Mouse (Mus musculus): ENCODE measurements around the gene Srebf2. TPM values are rescaled to one million over a fixed set of nuclear protein-coding genes. Genes with fewer than 3 reads are reported as not detected.
"Not testable (repeated sequence)": the region's sequence is repeated elsewhere in the genome, so short reads cannot be mapped to it uniquely, and the experiment has no call there.

The Srebf2 gene
- polyA plus RNA-seq, 1 experiment from 2014 or later, result 276 TPM

GRCm38 (mm10) chr15:82243311-82243710, 96.3 kb downstream of the Srebf2 start:
- Histone ChIP-seq H3K9me3 (no peaks in the 10 kb centered on the region), H3K4me1 (peaks cover 6% of the 10 kb centered on the region), H3K4me2 (replicated peaks) (peak overlapping the region; percentile 88), H3K4me3 (peak overlapping the region; percentile 74), H3K9ac (replicated peaks) (peak overlapping the region; percentile 69), H3K27ac (replicated peaks) (no peak overlapping the region), H3K27me3 (no peaks in the 10 kb centered on the region), H3K36me3 (0 out of 2 replicates have a peak, but pooled peaks cover 2% of the 10 kb centered on the region)
- no peak for ATAC-seq (ENCODE audit: low FRiP score, low read depth)
- 85% methylated on average over 3 of the region's 3 CpGs for WGBS

GRCm38 (mm10) chr15:82243742-82244114, 96.7 kb downstream of the Srebf2 start:
- Histone ChIP-seq H3K4me2 (replicated peaks) (peak overlapping the region; percentile 88), H3K27me3 (no peaks in the 10 kb centered on the region), H3K27ac (replicated peaks) (peak overlapping the region; percentile 46; the same call in 1 of the 2 replicates), H3K4me1 (peaks cover 6% of the 10 kb centered on the region), H3K36me3 (no peaks in the 10 kb centered on the region), H3K9me3 (no peaks in the 10 kb centered on the region), H3K9ac (replicated peaks) (peak overlapping the region; percentile 69), H3K4me3 (peak overlapping the region; percentile 74)
- 9% methylated on average over 12 of the region's 12 CpGs for WGBS
- no peak; the same call in 1 of the 2 replicates for ATAC-seq (ENCODE audit: low FRiP score, low read depth)

- Histone ChIP-seq H3K9ac (replicated peaks) (peak within 1 kb of the TSS; percentile 69), H3K9me3 (no peaks in the 10 kb centered on the region), H3K4me2 (replicated peaks) (peak within 1 kb of the TSS; percentile 88), H3K36me3 (no peaks in the 10 kb centered on the region), H3K27ac (replicated peaks) (peak within 1 kb of the TSS; percentile 88), H3K4me1 (peaks cover 6% of the 10 kb centered on the region), H3K27me3 (no peaks in the 10 kb centered on the region), H3K4me3 (peak within 1 kb of the TSS; percentile 74)
- under 1% methylated on average over 65 of the region's 65 CpGs for WGBS
- ATAC-seq (ENCODE audit: low FRiP score, low read depth), result peak; percentile 97
These were observed 97.3 kb downstream of the Srebf2 start, which contains the start of gene Cenpm for GRCm38 (mm10) chr15:82244115-82244804. Gene Cenpm, minus strand, starts transcription at chr15:82244748.

GRCm38 (mm10) chr15:82244805-82245161, 97.8 kb downstream of the Srebf2 start:
- peak overlapping the region; percentile 69 for H3K9ac ChIP-seq (replicated peaks)
- H3K27ac ChIP-seq (replicated peaks), result peak overlapping the region; percentile 88
- not testable (repeated sequence) for H3K27me3 ChIP-seq; H3K9me3 ChIP-seq; H3K36me3 ChIP-seq; H3K4me1 ChIP-seq; ATAC-seq (ENCODE audit: low FRiP score, low read depth)
- peak overlapping the region; percentile 74 for H3K4me3 ChIP-seq
- 24% methylated on average over 9 of the region's 9 CpGs for WGBS
- H3K4me2 ChIP-seq (replicated peaks), result peak overlapping the region; percentile 88

GRCm38 (mm10) chr15:82247131-82247776, 100.3 kb downstream of the Srebf2 start:
- no peak overlapping the region for H3K27ac ChIP-seq (replicated peaks)
- no peak overlapping the region for H3K9ac ChIP-seq (replicated peaks)
- H3K4me3 ChIP-seq, result no peak overlapping the region
- no peaks in the 10 kb centered on the region for H3K9me3 ChIP-seq
- H3K4me1 ChIP-seq, result peaks cover 6% of the 10 kb centered on the region
- no peaks in the 10 kb centered on the region for H3K27me3 ChIP-seq
- no peaks in the 10 kb centered on the region for H3K36me3 ChIP-seq
- H3K4me2 ChIP-seq (replicated peaks), result no peak overlapping the region
- WGBS, result 78% methylated on average over 3 of the region's 3 CpGs
- ATAC-seq (ENCODE audit: low FRiP score, low read depth), result no peak

- Histone ChIP-seq H3K36me3 (no peaks in the 10 kb centered on the region), H3K27me3 (no peaks in the 10 kb centered on the region), H3K9me3 (no peaks in the 10 kb centered on the region), H3K9ac (replicated peaks) (no peak overlapping the region), H3K27ac (replicated peaks) (no peak overlapping the region), H3K4me3 (no peak overlapping the region), H3K4me2 (replicated peaks) (no peak overlapping the region), H3K4me1 (peaks cover 17% of the 10 kb centered on the region)
- WGBS, result 95% methylated on average over 3 of the region's 3 CpGs
- ATAC-seq (ENCODE audit: low FRiP score, low read depth), result no peak
These were observed 104.6 kb downstream of the Srebf2 start for GRCm38 (mm10) chr15:82251579-82251978.

- no peaks in the 10 kb centered on the region for H3K9me3 ChIP-seq
- WGBS, result 91% methylated on average over 6 of the region's 6 CpGs
These were observed 105.1 kb downstream of the Srebf2 start, which contains the start of gene 1500009C09Rik for GRCm38 (mm10) chr15:82252097-82252496. Gene 1500009C09Rik, plus strand, starts transcription at chr15:82252397.

More at GRCm38 (mm10) chr15:82252097-82252496, 105.1 kb downstream of the Srebf2 start, which contains the start of gene 1500009C09Rik:
- no peak within 1 kb of the TSS for H3K4me3 ChIP-seq
- peaks cover 22% of the 10 kb centered on the region for H3K4me1 ChIP-seq
- H3K36me3 ChIP-seq, result no peaks in the 10 kb centered on the region
- no peaks in the 10 kb centered on the region for H3K27me3 ChIP-seq
- no peak within 1 kb of the TSS for H3K4me2 ChIP-seq (replicated peaks)
- ATAC-seq (ENCODE audit: low FRiP score, low read depth), result no peak
- no peak within 1 kb of the TSS for H3K27ac ChIP-seq (replicated peaks)
- no peak within 1 kb of the TSS for H3K9ac ChIP-seq (replicated peaks)

MicroRNAs within 50 kb of the gene (microRNA counts, 519-probe panel; counts per million panel counts)
- microRNA mmu-miR-33, result 4,443 counts per million, percentile 31 among the panel's probes with 10 or more counts

Small RNA genes within 50 kb of the gene (microRNA-seq; reads per million reads assigned to microRNA genes)
- 143 reads per million, percentile 57 among the genes with 10 or more reads in this experiment for gene Mir33

Other genes starting within 250 kb of the Srebf2 start
- gene Polr3h, start 220.9 kb upstream of the Srebf2 start, polyA plus RNA-seq (2016; fragmentation: Nextera tagmentation; extraction: Ambion mirVana), result 60.8 and 71.6 TPM in 2 replicates
- 38.0 and 40.2 TPM in 2 replicates for gene Csdc2, start 210.4 kb upstream of the Srebf2 start, polyA plus RNA-seq (2016; fragmentation: Nextera tagmentation; extraction: Ambion mirVana)
- 26.6 and 30.4 TPM in 2 replicates for gene Pmm1, start 186.3 kb upstream of the Srebf2 start, polyA plus RNA-seq (2016; fragmentation: Nextera tagmentation; extraction: Ambion mirVana)
- gene 1700029P11Rik, start 166.6 kb upstream of the Srebf2 start, polyA plus RNA-seq (2016; fragmentation: Nextera tagmentation; extraction: Ambion mirVana), result not detected in 2 replicates
- 50.2 and 50.5 TPM in 2 replicates for gene Xrcc6, start 159.3 kb upstream of the Srebf2 start, polyA plus RNA-seq (2016; fragmentation: Nextera tagmentation; extraction: Ambion mirVana)
- gene Desi1, start 113.3 kb upstream of the Srebf2 start, polyA plus RNA-seq (2016; fragmentation: Nextera tagmentation; extraction: Ambion mirVana), result 39.9 and 43.0 TPM in 2 replicates
- 183 and 196 TPM in 2 replicates for gene Snu13, start 99.6 kb upstream of the Srebf2 start, polyA plus RNA-seq (2016; fragmentation: Nextera tagmentation; extraction: Ambion mirVana)
- gene 4930407I10Rik, start 88.0 kb upstream of the Srebf2 start, polyA plus RNA-seq (2016; fragmentation: Nextera tagmentation; extraction: Ambion mirVana), result not detected in 2 replicates
- 0.05 and 0.08 TPM in 2 replicates for gene Mei1, start 77.2 kb upstream of the Srebf2 start, polyA plus RNA-seq (2016; fragmentation: Nextera tagmentation; extraction: Ambion mirVana)
- gene Ccdc134, start 19.3 kb upstream of the Srebf2 start, polyA plus RNA-seq (2016; fragmentation: Nextera tagmentation; extraction: Ambion mirVana), result 17.3 and 18.3 TPM in 2 replicates
- 0.73 and 0.80 TPM in 2 replicates for gene Shisa8, start 65.6 kb downstream of the Srebf2 start, polyA plus RNA-seq (2016; fragmentation: Nextera tagmentation; extraction: Ambion mirVana)
- 0.37 TPM in 1 of 2 replicates, not detected in the other for gene Tnfrsf13c, start 77.2 kb downstream of the Srebf2 start, polyA plus RNA-seq (2016; fragmentation: Nextera tagmentation; extraction: Ambion mirVana)
- gene Cenpm, start 97.6 kb downstream of the Srebf2 start, polyA plus RNA-seq (2016; fragmentation: Nextera tagmentation; extraction: Ambion mirVana), result 60.1 and 61.9 TPM in 2 replicates
- gene 1500009C09Rik, start 105.2 kb downstream of the Srebf2 start, polyA plus RNA-seq (2016; fragmentation: Nextera tagmentation; extraction: Ambion mirVana), result 2.6 and 3.3 TPM in 2 replicates
- gene Sept3, start 127.7 kb downstream of the Srebf2 start, polyA plus RNA-seq (2016; fragmentation: Nextera tagmentation; extraction: Ambion mirVana), result 237 and 291 TPM in 2 replicates
- gene Wbp2nl, start 151.8 kb downstream of the Srebf2 start, polyA plus RNA-seq (2016; fragmentation: Nextera tagmentation; extraction: Ambion mirVana), result 0.13 TPM in 1 of 2 replicates, not detected in the other
- gene Naga, start 191.7 kb downstream of the Srebf2 start, polyA plus RNA-seq (2016; fragmentation: Nextera tagmentation; extraction: Ambion mirVana), result 24.0 and 24.9 TPM in 2 replicates
- gene Pheta2, start 191.8 kb downstream of the Srebf2 start, polyA plus RNA-seq (2016; fragmentation: Nextera tagmentation; extraction: Ambion mirVana), result 3.3 and 4.1 TPM in 2 replicates
- gene Smdt1, start 191.8 kb downstream of the Srebf2 start, polyA plus RNA-seq (2016; fragmentation: Nextera tagmentation; extraction: Ambion mirVana), result 248 and 261 TPM in 2 replicates
- gene Ndufa6, start 207.1 kb downstream of the Srebf2 start, polyA plus RNA-seq (2016; fragmentation: Nextera tagmentation; extraction: Ambion mirVana), result 277 and 315 TPM in 2 replicates
- 2.3 and 2.8 TPM in 2 replicates for gene Cyp2d22, start 233.1 kb downstream of the Srebf2 start, polyA plus RNA-seq (2016; fragmentation: Nextera tagmentation; extraction: Ambion mirVana)
- gene Cyp2d11, start 246.8 kb downstream of the Srebf2 start, polyA plus RNA-seq (2016; fragmentation: Nextera tagmentation; extraction: Ambion mirVana), result not detected in 2 replicates

Measured in midbrain, embryonic 12.5 days (tissue).